Mouse (Mus musculus): Measurements from ENCODE around the gene B4galt7.
"Not testable (repeated sequence)": the region's sequence is repeated elsewhere in the genome, so short reads cannot be mapped to it uniquely, and the experiment has no call there.

B4galt7 gene

DNA sequence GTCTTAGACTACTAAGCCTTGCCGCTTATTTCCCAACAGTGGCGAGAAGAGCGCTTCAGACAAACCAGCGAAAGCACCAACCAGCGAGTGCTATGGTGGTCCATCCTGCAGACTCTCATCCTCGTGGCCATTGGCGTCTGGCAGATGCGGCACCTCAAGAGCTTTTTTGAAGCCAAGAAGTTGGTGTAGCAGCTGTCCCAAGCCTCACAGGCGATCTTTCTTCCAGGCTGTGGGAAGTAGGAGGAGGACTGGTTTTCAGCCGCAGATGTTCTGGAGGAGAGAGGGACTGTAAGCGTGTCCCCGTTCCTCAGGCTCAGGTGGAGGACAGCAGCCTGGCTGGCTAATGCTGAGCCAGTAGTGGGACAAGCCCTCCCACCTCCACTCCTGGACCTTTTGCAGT is 2.9 kb upstream of the B4galt7 start:
- DNase-seq (ENCODE audit: low read depth, low spot score) = no peak

DNA sequence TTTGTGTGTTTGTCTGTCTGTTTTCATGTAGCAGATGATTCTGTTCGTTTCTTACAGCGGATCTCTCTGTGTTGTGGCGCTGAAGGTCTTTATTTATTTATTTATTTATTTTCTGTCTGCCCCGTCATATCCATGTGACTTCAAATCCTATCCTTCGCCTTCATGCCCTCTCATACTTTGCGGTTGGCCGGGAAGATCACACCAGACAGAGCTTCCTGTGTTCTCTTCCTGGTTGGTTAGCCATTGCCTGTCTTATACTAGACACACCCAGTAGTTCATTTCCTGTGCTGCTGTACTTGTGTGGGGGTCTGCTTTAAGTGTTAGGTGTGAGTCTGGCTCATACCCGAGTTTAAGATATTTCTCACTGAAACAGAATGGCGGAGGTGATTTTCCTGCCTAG is 961 bp downstream of the B4galt7 start:
- DNase-seq (ENCODE audit: low read depth, low spot score) = peak; percentile 73

DNA sequence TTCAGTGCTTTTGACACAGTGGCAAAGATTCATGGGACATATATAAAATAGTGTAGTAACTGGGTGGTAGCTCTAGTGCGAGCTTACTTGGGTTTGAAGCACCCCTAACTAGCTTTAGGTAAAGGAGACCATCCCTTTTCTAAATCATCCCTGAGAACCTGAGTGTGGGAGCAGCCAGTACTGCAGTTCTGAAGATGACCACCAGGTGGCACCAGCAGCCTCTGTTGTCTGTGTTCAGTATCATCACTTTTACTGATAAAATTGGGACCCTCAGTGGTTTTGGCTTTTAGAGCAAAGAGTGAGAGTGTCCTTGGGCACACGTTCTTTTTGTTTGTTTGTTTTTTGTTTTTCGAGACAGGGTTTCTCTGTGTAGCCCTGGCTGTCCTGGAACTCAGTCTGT is 1.9 kb downstream of the B4galt7 start:
- DNase-seq (ENCODE audit: low read depth, low spot score) = peak; percentile 88

DNA sequence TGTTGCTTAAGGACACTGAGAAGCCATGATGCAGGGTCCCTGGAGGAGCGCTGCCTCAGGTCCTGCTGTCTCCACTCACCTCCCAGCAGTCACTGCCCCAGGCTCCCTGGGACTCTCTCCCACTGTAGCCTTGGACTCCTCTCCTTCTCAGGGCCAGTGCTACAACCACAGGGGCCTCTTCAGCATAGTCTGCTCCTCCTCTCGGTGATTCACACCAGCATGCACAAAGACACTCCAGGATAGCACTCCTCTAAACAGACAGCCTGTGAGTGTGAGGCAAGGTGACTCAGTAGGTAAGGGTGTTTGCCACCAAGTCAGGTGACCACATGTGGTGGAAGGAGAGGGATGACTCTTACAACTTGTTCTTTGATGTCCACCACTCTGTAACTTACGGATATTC is 4.9 kb downstream of the B4galt7 start:
- DNase-seq (ENCODE audit: low read depth, low spot score) = no peak

DNA sequence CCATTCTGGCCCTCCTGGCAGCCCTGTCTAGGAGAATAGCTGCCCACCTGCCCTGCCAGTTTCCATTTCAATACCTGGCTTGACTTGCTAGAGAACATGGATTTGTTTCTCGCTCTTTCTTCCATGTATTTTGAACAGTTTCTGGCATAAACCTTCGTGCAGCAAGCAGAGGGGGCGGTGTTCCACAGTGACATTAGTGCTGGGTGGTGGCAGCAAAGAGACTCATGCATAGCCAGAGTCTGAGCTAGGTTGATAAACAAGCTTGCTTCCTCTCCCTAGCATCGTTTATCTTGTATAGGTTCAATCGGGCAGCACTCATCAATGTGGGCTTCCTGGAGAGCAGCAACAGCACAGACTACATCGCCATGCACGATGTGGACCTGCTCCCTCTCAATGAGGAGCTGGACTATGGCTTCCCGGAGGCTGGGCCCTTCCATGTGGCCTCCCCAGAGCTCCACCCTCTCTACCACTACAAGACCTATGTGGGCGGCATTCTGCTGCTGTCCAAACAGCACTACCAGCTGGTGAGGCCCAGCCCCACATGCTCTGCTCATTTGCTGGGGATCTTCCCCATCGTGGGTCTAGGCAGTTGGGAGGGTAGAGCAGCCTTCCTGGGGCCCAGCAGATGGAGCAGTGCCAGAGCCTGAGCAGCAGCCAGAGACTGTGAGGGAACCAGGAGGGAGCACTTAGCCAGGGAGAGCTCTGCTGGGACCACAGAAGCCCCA is 7.4 kb downstream of the B4galt7 start:
- DNase-seq (ENCODE audit: low read depth, low spot score) = no peak

DNA sequence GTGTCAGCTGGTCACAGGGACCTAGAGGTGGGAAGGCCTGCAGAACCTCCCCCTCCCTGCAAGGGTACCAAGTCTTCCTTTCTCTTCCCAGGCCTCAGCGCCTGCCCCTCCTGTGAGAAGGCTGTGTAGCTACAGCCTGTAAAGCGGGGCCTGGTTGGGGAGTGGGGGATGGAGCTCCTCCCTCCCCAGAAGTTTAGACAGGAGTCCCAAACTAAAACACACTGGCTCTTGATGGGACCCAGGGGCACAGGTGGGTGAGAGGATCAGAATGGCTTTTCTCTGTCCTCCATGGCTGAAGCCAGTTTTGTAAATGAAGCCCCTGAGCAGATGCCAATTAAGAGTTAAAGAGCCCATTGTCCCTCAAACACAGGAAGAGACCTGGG is 7.9 kb downstream of the B4galt7 start:
- no peak for DNase-seq (ENCODE audit: low read depth, low spot score)

DNA sequence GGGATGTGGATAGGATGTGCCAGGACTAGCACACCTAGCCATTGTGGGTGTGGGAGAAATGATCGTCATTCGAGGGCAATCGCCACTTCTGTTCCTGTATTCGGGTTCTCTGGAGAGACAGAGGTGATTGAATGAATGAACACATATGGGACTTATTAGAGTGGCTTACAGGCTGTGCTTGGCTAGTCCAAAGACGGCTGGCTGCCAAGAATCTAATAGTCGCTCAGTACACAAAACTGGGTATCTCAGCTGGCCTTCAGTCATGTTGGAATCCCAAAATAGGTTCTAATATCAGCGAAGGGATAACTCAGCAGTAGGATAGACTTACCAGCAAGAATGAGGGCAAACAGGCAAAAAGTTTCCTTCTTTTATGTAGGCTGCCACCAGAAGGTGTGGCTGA is 12.3 kb downstream of the B4galt7 start:
- DNase-seq (ENCODE audit: low read depth, low spot score) = peak; percentile 51

DNA sequence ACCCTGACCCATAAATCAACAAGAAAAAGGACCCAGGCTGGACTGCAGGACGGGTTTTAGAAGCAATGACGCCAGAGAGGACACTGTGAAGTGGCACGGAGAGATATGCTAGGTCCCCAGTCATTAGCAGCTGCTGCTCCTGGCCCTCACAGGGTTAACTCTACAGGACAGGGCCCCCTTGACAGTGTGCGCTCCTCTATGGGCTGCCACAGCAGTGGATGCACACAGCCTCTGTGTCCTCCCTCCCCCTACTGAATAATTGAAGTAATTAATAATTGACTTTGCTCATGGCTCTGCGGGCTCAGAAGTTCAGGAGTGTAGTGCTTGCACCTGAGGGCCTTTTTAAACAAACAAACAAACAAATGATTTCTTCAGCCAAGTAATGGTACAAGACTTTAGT is 13.8 kb downstream of the B4galt7 start:
- DNase-seq (ENCODE audit: low read depth, low spot score) = no peak

DNA sequence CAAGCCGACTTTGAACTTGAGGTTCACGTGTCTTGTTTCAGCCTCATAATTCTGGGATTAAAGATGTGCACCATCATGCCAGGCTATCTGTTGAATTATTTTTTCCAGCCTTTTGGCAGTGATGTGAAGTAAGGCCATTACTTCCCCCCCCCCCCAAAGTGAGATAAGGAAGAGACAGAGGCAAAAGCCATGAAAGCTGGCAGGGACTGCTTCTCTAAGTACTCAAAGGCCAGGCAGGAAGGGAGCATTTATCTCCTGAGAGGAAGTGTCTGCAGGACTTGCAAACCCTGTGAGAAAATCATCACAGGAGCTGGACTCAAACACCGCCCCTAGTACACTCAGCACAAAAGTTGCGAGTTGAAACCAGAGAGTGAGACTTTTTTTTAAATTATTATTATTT is 19.6 kb downstream of the B4galt7 start:
- DNase-seq (ENCODE audit: low read depth, low spot score) = no peak

DNA sequence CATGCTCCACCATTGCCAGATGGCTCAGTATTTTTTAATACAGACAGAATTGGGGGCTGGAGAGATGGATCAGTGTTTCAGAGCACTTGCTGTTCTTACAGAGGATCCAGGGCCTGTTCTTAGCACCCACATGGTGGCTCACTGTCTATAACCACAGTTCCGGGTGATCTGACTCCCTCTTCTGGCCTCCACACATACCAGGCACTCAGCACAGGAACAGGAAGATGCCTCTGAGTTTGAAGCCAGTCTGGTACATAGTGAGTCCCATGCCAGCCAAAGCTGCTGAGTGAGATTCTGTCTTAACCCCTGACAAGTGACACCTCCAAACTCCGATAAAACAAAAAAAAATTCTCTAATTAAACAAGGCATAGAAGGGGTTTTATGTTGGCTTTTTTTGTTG is 20.6 kb downstream of the B4galt7 start:
- DNase-seq (ENCODE audit: low read depth, low spot score) = no peak

DNA sequence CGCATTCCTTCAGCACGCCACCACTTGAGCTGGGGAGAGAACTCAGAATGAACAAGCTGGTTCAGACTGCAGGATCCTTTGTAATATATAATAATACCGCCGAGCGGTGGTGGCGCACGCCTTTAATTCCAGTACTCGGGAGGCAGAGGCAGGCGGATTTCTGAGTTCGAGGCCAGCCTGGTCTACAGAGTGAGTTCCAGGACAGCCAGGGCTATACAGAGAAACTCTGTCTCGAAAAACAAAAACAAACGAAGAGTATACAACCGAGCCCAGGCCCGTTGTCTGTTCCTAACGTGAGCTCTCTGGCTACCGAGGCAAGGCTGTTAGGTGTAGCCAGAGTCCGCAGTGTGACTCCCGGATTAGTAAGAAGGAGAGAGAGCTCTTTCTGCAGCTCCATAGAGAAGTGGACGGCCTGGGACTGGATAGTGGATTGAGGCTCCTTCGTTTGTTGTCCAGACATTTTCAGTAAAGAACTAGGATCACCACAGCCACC is 22.5 kb downstream of the B4galt7 start:
- not testable (repeated sequence) for DNase-seq (ENCODE audit: low read depth, low spot score)

DNA sequence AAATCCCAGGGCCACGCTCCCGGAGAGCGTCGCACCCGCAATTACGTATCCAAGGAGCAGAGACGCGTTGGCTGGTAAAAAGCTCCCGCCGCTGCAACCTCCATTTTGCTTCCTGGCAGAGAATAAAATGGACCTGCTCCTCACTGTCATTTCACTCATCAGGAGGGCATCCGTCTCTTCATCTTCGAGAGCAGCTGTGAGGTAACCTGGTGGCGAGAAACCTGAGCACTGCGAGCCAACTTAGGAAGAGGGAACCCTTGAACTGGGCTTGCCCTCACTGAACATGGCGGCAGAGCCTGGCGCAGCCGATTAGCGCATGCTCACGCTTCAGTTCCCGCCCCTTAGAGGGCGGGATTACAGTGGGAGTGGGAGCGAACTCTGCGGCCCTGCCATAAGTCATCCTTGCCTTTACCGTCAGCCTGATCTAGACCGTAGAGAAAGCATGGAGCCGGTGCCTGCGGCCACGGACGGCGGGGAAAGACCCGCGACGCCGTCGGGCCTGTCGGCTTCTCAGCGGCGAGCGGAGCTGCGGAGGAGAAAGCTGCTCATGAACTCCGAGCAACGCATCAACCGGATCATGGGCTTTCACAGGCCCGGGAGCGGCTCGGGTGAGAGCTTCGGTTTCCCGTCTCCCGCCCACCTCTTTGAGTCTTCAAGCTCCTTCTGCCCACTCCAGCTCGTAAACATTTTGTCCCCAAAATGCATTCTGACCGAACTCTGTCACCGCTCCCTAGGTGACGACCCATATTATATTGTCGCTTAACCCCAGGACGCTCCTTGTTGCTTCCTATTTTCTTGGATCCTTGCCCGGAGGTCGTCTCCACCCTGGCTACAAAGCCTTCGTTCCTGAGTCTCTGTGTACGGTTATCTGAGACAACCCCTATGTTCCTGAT is 23.2 kb downstream of the B4galt7 start, which contains the start of gene Caml:
Gene Caml, plus strand, starts transcription at position 357 of the 893 bp plus-strand sequence.
- DNase-seq (ENCODE audit: low read depth, low spot score) = peak; percentile 94

DNA sequence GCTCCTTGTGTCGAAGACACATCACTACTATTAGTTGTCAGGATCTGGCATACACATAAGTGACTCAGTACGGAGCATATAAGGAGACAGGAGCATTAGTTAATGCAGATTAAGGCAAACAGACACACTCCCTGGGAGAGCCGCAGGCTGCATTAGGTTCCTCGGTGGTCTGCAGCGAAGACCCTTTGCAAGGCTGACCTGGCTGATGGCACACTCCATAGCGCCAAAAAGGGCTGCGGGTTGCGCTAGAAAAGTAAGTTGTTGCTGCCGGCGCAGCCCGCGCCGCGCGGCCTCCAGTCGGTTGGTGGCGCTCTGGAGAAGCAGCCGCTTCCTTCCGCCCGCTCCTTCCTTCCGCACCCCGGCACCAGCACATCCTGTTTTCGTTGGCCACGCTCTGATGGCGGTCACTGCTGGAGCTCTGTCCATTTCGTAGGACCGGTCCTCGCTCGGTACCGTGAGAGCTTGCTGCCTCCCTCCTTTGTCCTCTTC is 35.0 kb downstream of the B4galt7 start, which contains the start of gene Ddx46:
Gene Ddx46, plus strand, starts transcription at position 389 of the 489 bp plus-strand sequence.
- DNase-seq (ENCODE audit: low read depth, low spot score) = peak; percentile 85

DNA sequence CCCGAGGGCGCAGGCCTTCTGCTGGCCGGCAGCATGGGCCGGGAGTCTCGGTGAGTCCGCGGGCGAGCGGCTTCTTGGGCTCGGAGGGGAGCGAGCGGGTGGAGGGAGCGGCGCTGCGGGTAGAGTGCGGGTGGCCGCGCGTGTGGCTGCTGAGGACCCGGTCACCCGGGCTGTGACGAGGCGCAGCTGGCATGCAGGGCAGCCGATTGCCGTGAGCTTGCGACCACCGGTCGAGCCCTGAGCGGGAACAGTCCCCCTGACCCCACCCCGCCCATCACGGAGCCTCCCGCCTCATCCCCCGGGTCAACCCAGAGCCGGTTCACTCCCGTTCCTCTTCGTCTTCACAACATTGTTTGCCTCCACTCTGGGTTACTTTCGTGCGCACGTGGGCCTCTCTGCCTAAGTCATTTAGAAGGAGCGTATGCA is 35.5 kb downstream of the B4galt7 start:
- peak; percentile 12 for DNase-seq (ENCODE audit: low read depth, low spot score)

DNA sequence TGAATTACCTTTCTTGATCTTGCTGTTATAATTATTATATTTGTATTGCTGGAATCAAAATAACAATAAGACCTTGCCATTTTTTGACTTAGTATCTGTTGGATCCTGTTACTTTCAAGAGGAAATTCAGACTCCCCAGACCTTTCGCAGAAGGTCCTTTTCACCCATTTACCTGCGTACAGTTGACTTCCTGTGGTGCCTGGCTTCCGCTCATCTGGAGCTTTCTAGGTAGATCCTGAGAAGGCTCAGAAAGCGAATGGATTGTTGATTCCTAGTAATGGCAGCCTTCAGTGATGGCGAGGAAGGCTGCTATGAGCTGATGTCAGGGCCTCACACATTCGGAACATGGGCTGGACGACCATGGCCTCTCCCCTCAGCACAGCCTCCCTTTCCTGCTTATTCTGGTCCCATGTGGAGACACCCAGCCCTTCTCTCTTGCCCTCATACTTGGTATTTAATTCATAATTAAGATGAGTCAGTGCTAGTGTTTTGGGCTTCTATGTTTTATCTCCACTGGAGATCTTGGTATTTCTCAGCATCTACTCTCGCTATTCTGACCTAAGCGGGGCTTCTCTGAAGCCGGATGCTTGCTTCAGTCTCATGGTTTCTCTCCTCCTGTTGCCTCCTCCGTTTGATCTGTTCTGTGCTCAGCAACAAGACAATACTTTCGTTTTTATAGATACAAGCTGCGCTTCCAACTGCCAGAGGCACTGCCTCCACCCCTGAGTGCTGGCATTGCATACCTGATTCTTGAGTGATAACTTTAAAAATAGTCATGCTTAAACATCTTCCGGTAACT is 36.7 kb downstream of the B4galt7 start:
- no peak for DNase-seq (ENCODE audit: low read depth, low spot score)

DNA sequence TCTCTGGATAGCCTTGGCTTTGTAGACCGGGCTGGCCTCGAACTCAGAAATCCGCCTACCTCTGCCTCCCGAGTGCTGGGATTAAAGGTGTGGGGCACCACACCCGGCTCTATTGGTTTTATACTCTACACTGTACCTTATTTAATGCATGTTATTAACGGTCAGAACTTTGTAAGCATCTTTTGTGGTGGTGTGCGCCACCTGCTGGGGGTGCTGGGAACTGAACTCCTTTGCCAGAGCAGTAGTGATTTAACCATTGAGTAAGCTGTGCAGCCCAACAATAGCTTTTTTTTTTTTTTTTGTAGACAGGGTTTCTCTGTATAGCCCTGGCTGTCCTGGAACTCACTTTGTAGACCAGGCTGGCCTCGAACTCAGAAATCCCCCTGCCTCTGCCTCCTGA is 40.8 kb downstream of the B4galt7 start:
- peak; percentile 93 for DNase-seq (ENCODE audit: low read depth, low spot score)

DNA sequence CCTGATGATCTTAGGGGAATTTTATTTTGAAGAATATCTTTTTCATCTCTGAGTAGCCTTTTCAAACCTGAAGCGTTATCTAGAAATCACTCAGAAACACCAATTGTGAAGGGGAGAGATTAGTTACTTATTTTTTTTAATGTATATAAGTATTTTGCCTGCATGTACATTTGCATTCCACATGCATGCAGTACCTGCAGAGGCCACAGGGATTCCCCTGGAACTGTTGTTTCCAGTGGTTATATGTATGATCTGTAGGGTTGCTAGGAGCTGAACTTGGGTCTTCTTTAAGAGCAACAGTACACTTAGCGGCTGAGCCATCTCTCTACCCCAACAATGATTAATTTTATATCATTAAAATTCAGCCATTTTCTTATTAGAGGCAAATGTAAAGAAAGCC is 44.8 kb downstream of the B4galt7 start:
- DNase-seq (ENCODE audit: low read depth, low spot score) = peak; percentile 68

DNA sequence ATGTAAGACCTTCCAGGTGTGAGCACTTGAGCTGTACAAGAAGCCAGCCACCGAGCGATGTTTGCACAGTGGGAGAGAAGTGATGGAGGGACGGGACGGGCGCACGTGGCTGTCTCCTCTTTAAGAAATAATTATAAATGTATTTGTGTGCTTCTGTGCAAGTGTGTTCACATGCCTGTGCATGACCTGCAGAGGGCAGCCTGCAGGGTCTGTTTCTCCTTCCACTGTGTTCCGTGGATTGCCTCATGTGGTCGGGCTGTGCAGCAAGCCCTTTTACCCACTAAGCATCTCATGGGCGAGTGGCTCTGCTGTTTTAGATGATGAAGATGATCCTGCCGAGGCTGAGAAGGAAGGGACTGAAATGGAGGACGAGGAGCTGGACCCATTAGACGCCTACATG is 50.4 kb downstream of the B4galt7 start:
- peak; percentile 26 for DNase-seq (ENCODE audit: low read depth, low spot score)

DNA sequence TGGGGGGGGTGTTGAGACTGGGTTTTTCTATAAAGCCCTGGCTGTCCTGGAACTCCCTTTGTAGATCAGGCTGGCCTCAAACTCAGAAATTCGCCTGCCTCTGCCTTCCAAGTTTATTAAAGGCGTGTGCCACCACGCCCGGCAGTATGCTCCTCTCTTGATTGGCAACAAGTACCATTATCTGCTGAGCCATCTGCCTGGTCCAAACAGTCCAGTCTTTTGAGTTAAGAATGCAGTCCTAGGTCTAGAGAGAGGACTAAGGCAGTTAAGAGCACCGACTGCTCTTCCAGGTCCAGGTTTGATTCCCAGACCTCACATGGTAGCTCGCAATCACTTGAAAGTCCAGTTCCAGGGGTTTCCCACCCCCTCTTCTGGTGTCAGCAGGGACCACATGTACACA is 51.3 kb downstream of the B4galt7 start:
- DNase-seq (ENCODE audit: low read depth, low spot score) = no peak
